Mouse (Mus musculus) spleen, embryonic (tissue): ENCODE results near the gene Wdr25.
"Not testable (repeated sequence)": the region's sequence is repeated elsewhere in the genome, so short reads cannot be mapped to it uniquely, and the experiment has no call there.

Experiments used
- CTCF ChIA-PET: fragments of 350-600 bp; sonication (Branson Sonifier 250); formaldehyde crosslinking; loops from one replicate; lab custom pipeline; 2022; lab: Charles Lee

The Wdr25 gene

GRCm38 (mm10) chr12:108892989-108893714 is at the start of gene Wdr25:
Gene Wdr25 (plus strand): TSS chr12:108893631.
- CTCF ChIA-PET = no interaction called here

- CTCF ChIA-PET = not testable (repeated sequence)
These were observed 45.4 kb upstream of the Wdr25 start for GRCm38 (mm10) chr12:108848033-108848432.

- CTCF ChIA-PET = no interaction called here
These were observed 43.9 kb upstream of the Wdr25 start for GRCm38 (mm10) chr12:108849488-108850022.

GRCm38 (mm10) chr12:108850129-108850528 is 43.3 kb upstream of the Wdr25 start:
- CTCF ChIA-PET = no interaction called here

- CTCF ChIA-PET = no interaction called here
These were observed 42.5 kb upstream of the Wdr25 start for GRCm38 (mm10) chr12:108850886-108851285.

- CTCF ChIA-PET = no interaction called here
These were observed 40.6 kb upstream of the Wdr25 start for GRCm38 (mm10) chr12:108852822-108853221.

- CTCF ChIA-PET = no interaction called here
These were observed 38.4 kb upstream of the Wdr25 start for GRCm38 (mm10) chr12:108855081-108855480.

- CTCF ChIA-PET = no interaction called here
These were observed 37.2 kb upstream of the Wdr25 start for GRCm38 (mm10) chr12:108856186-108856585.

GRCm38 (mm10) chr12:108857109-108857508 is 36.3 kb upstream of the Wdr25 start:
- CTCF ChIA-PET = no interaction called here

- CTCF ChIA-PET = no interaction called here
These were observed 35.7 kb upstream of the Wdr25 start for GRCm38 (mm10) chr12:108857589-108858184.

GRCm38 (mm10) chr12:108858486-108858885 is 34.9 kb upstream of the Wdr25 start:
- CTCF ChIA-PET = no interaction called here

- CTCF ChIA-PET = no interaction called here
These were observed 28.4 kb upstream of the Wdr25 start for GRCm38 (mm10) chr12:108865007-108865494.

GRCm38 (mm10) chr12:108869575-108869974 is 23.9 kb upstream of the Wdr25 start:
- CTCF ChIA-PET = no interaction called here

- CTCF ChIA-PET = no interaction called here
These were observed 20.3 kb upstream of the Wdr25 start for GRCm38 (mm10) chr12:108873122-108873521.

- CTCF ChIA-PET = no interaction called here
These were observed 14.3 kb upstream of the Wdr25 start for GRCm38 (mm10) chr12:108879138-108879537.

GRCm38 (mm10) chr12:108880606-108881005 is 12.8 kb upstream of the Wdr25 start:
- CTCF ChIA-PET = no interaction called here

- CTCF ChIA-PET = no interaction called here
These were observed 12.2 kb upstream of the Wdr25 start for GRCm38 (mm10) chr12:108881192-108881591.

- CTCF ChIA-PET = no interaction called here
These were observed 10.7 kb upstream of the Wdr25 start for GRCm38 (mm10) chr12:108882776-108883175.

GRCm38 (mm10) chr12:108885906-108886305 is 7.5 kb upstream of the Wdr25 start:
- CTCF ChIA-PET = no interaction called here

- CTCF ChIA-PET = no interaction called here
These were observed 6.4 kb upstream of the Wdr25 start for GRCm38 (mm10) chr12:108887077-108887476.

GRCm38 (mm10) chr12:108888632-108889031 is 4.8 kb upstream of the Wdr25 start:
- CTCF ChIA-PET = no interaction called here

GRCm38 (mm10) chr12:108893715-108894431 is 442 bp downstream of the Wdr25 start, which contains the start of gene Wars:
Gene Wars (minus strand): TSS chr12:108894174.
- CTCF ChIA-PET = interaction anchor here (0.7 kb wide), 1 partner anchor 1658 kb away, joined by 7 read pairs; no protein-coding TSS in a partner anchor
